Mouse (Mus musculus): ENCODE measurements around the gene Amer3. TPM values are rescaled to one million over a fixed set of nuclear protein-coding genes. Genes with fewer than 3 reads are reported as not detected.

Gene Amer3
- not detected for polyA plus RNA-seq (2017; shearing (Covaris generic))

GRCm38 (mm10) chr1:34578851-34579781 lies at the start of gene Amer3:
TSS of gene Amer3 (plus strand) at chr1:34579657.

GRCm38 (mm10) chr1:34535043-34535698 lies 44.3 kb upstream of the Amer3 start, which contains the start of gene Cfc1:
TSS of gene Cfc1 (plus strand) at chr1:34535648.

GRCm38 (mm10) chr1:34560843-34561242 lies 18.6 kb upstream of the Amer3 start, which contains the start of gene Prss40:
TSS of gene Prss40 (minus strand) at chr1:34560943.

Other genes with a start within 250 kb of the Amer3 start
- gene Ccdc115, start 140.0 kb upstream of the Amer3 start, polyA plus RNA-seq (2017; shearing (Covaris generic)) = 29.7 TPM
- 147 TPM for gene Imp4, start 139.8 kb upstream of the Amer3 start, polyA plus RNA-seq (2017; shearing (Covaris generic))
- gene Ptpn18, start 119.9 kb upstream of the Amer3 start, polyA plus RNA-seq (2017; shearing (Covaris generic)) = 198 TPM
- 0.30 TPM for gene Prss39, start 81.2 kb upstream of the Amer3 start, polyA plus RNA-seq (2017; shearing (Covaris generic))
- not detected for gene Cfc1, start 44.0 kb upstream of the Amer3 start, polyA plus RNA-seq (2017; shearing (Covaris generic))
- not detected for gene Prss40, start 18.7 kb upstream of the Amer3 start, polyA plus RNA-seq (2017; shearing (Covaris generic))

Measured in effector memory CD4-positive, alpha-beta T cell, adult 7 months (primary cell).